Mouse (Mus musculus) neutrophil, adult 5-6 weeks (primary cell): Measurements from ENCODE around the gene Gdap1l1. TPM values are rescaled to one million over a fixed set of nuclear protein-coding genes. Genes with fewer than 3 reads are reported as not detected.
"Not testable (repeated sequence)": the region's sequence is repeated elsewhere in the genome, so short reads cannot be mapped to it uniquely, and the experiment has no call there.

Source experiments
- ATAC-seq: fragments of 151-379, 151-347 bp; 2 replicates; pipeline ENCODE4 v1.8.0; 2017; ENCODE audit warnings: mild to moderate bottlenecking, moderate TSS enrichment; ENCODE audit not compliant: insufficient number of reproducible peaks, poor library complexity, low FRiP score, severe bottlenecking; ENCODE audit errors: extremely low read depth
- total RNA-seq: library from RNA; stranded (forward); fragments of 200-1000 nt; gene quantifications from 2 replicates; pipeline ENCODE4 v1.2.3, GENCODE M21; 2017

The Gdap1l1 gene
- total RNA-seq, 1 experiment from 2014 or later: not detected

DNA sequence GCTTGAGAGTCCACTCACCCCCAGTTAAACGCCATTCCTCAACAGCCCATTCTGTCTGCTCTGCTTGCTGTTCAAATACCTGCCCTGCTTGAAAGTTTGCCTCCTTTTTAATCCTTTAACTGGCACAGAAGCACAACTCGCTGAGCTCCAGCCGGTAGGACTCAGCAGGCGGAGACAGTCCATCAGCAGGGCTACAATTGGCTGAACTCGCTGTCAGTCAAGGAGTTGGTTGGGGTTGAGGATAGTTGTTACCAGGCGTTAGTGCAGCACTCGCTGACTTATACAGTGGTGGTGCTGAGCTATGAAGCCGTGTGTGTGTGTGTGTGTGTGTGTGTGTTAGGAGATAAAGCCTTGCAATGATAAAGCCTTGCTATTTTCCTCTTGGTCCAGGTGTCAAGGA, 22.3 kb downstream of the Gdap1l1 start:
- ATAC-seq: no peak

DNA sequence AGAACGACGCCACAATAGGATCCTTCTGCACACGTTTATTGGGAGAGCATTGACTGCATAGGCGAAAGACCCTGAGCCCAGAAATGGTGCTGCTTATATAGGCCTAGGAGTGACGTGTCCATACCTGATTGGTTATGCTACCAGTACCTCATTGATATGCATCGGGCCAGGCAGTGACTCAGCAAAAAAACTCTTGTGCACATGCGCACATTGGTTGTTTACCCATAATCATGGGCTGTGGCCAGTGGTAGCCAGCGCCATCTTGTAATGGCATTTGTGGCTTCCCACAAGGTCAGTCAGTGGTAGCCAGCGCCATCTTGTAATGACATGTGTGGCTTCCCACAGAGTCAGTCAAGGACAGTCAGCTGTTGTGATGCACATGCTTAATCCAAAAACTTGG, 23.0 kb downstream of the Gdap1l1 start:
- not testable (repeated sequence) for ATAC-seq

DNA sequence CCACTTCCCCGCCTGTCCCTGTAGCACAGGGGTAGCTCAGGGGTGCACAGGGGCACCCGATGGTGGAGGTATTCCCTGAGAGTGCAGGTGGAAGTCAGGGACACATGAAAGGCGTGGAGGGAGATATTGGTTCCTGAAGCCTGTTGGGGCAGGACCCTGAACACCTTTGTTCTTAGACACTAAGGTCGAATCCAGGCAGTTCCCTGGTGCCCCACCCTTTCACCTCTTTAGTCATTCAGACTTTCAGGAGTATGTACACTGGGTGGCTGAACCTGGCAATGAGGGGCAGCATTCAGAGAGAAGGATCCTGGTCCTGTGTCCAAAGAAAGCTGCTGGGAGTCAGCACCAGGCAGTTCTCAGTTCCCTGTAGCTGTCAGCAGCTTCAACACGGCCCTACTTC, 24.1 kb downstream of the Gdap1l1 start:
- ATAC-seq: no peak

DNA sequence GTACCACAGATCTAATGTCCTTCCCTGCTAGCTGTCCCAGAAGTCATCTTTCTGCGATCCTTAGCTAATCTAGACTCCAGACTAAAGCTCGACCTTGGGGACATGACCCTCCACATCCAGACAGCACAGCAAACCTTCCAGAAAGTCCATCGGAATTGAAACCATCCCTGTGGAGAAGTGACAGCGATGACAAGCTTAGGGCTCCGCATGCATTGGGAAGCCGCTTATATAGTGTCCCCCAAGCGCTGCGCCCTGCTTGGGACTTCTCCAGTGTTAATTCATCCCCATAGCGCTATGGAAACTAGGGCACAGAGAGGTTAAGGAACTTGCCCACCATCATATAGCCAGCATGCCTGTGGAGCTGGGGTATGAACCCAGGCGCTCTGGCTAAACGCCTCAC, 24.5 kb downstream of the Gdap1l1 start:
- ATAC-seq: no peak

DNA sequence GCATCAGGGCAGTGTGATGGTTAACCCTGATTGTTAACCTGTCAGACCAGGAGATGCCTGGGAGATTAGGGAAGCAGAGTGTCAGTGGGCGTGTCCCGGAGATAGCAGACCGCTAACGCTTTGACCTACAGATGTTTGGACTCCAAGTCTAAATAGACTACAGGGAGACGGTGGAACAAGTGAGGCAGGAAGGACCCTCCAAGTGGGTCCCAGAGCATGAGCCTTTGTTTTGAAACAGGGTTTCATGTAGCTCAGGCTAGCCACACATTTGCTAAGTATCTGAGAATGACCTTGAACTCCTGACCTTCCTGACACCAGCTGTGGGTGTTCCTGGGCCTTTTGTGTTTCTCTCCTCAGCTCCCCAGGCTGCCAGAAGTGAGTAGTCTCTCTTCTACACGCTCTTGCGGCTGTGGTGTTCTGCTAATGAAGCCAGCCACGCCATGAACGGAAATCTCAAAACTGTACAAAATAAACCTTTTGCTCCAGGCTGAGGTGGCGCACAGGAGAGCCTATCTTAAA, 25.0 kb downstream of the Gdap1l1 start:
- no peak for ATAC-seq

DNA sequence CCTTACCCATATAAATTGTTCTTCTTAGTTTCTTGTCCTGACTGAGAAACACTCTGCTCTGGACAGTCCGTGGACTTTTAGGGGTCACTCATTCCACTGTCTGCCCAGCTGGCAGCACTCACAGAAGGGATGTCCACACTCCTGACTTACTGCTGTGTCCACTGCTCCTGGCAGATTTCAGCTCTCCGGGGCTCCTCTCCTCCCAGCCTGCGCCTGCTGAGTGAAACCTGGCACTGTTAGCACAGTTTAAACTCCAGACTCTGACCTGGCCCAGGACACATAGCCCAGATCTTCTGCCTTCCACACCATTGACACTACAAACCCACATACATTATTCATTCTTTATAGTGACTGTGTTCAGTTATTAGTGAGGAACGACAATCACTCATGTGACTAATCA, 25.7 kb downstream of the Gdap1l1 start:
- ATAC-seq: no peak

DNA sequence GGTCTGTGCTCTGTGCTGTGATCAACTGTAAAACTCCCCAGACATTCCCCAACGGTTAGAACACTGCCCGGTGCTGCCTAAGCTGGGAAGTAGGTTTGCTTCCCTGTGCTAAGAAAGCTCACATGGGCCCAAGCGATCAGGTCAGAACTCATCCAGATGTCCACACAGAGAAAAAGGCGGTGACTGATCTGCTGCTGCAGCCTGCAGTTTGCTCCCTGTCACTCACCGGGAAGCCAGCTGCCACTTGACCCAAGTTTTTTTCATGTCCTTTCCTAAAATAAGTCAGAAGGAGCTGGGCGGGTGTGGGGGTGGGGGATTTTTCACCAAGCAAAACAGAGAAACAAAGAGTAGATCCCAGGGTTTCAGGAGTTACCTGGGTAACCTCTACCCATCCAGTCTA, 26.3 kb downstream of the Gdap1l1 start:
- ATAC-seq: no peak

DNA sequence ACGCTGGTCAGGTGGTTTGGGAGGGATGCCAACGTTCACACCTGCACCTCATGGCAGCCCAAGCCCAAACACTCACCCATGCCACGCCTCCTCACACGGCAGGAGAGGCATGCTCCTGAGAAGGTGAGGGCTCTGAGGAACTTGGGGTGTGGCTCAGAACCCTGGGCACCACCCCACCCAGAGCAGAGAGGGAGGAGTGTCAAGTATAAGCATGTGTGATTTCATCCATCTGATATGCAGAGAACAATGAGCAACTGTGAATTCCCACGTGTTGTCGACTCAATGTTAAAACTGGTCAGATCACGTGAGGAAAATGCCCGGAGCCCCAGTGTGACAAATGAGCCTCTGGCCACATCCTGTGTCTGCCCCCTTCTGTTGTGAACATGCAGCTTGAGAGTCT, 28.5 kb downstream of the Gdap1l1 start:
- ATAC-seq: no peak

DNA sequence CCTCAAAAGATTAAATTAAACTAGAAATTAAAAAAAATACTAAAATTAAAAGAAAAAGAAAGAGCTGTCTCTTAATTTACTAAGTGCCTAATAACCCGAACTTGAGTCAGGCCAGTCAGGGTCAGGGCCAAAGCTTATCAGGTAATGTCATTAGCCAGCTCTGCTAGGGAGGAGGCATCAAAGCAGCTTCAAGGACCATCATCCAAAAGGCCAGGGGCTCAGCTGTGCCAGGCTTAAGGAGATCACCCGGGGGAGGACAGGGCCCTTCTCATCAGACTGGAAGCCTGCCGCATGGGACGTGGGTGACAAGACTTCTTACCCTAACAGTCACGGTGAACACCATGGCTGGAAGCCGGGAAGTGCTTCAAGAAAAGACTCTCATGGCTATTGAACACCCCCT, 29.3 kb downstream of the Gdap1l1 start:
- ATAC-seq: no peak

DNA sequence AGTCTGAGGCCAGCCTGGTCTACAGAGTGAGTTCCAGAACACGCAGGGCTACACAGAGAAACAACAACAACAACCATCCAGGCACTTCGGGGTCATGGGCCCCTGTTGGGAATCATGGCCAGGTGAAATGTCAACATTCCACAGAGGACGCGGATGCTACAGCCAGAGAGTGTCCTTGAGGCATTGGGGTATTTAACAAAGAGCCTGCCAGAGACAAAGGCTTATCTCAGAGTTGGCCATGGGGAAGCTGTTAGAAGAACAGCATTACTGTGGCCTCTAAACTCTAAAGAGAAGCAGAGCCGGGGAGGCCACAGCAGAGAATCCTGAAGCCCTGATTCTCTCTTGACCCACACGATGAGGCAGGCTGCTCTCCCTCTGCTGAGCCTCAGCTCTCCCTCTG, 30.6 kb downstream of the Gdap1l1 start:
- ATAC-seq: no peak

DNA sequence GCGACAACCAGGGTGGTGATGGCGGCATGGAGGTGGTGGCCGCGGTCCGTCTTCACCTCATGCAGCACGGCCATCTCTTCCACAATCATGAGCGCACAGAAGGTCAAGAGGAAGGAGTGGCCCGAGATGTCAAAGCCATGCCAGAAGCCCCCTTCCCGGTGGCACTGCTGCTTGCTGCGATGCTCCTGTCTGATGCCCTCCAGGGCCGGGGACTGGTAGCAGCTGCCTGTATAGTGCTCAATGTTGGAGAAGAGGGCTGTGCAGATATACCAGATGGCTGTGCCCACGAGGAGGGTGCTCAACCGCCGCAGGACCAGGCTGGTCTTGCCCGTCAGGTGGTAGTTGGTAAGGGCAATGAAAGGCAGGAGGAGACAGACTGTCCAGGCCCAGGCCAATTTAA, 31.4 kb downstream of the Gdap1l1 start:
- no peak for ATAC-seq

DNA sequence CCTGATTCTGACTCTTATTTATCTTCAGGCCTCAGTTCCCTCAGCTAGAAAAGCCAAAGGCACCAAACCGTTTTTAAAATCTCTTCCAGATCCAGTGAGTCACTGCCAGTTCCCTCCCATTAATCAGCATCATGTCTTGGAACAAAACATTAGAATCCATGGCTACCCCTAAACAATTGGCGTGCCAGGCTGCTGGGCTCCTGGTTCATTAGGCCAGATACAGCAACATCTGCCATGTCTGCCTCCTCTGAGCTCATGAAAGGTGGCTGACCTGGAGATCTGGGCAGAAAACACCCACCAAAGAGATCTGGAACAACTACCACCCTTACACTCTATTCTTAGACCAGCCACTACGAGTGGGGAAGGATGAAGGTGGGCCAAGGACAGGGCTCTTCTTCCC, 32.9 kb downstream of the Gdap1l1 start:
- ATAC-seq: no peak

DNA sequence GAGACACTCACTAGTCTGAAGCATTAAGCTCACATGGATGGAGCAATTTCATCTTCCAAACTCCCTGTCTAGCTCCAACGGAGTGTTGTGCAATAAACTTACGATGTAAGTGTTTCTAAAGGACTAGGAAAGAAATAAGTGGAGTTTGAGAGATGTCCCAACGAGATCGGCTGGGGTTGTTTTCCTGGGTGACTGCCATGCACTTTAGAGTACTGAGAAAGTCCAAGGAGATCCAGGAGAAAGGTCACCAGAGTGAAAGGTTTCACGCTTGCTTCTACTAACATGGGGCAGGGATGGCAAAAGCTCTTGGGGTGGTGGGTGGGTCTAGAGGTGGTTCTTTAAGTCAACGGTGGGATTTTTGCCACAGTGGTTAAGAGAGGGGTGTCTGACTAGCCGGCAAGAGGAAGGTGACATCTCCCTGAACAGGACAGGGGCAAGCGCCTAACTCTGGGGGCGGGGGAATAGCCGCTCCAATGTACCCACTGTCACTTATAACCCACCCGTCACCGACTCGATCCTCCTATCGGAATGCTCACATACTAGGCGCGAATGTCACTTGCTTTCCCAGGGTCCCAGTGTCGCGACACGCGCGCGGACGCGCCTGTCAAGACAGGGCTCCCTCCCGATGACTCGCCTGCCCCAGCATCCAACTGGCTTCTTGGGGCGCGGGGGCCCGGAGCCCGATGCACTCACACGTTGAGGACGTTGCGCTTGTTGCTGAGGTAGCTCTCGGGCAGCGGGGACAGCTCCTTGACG, 33.6 kb downstream of the Gdap1l1 start:
- ATAC-seq: no peak; the same call in 1 of the 2 replicates

DNA sequence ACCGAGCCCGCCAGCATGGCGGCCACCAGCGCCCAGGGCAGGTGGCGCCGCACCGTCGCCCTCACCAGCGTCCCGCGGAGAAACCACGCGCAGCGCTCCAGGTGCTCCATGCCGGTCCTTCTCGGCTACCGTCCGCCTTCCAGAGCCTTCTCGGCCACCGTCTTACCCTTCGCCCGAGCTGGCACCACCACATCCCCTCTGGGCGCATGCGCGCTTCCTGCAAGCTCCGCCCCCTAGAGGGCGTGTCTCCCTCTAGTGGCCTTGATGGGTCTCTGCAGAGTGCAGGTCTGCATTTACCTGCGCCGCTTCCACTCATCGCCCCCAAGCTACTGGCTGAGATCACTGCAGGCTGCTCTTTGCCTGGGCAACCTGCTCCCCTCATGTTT, 34.2 kb downstream of the Gdap1l1 start, which contains the start of gene Fitm2:
Gene Fitm2, minus strand, starts transcription at position 164 of the 386 bp plus-strand sequence.
- peak; percentile 95 for ATAC-seq

DNA sequence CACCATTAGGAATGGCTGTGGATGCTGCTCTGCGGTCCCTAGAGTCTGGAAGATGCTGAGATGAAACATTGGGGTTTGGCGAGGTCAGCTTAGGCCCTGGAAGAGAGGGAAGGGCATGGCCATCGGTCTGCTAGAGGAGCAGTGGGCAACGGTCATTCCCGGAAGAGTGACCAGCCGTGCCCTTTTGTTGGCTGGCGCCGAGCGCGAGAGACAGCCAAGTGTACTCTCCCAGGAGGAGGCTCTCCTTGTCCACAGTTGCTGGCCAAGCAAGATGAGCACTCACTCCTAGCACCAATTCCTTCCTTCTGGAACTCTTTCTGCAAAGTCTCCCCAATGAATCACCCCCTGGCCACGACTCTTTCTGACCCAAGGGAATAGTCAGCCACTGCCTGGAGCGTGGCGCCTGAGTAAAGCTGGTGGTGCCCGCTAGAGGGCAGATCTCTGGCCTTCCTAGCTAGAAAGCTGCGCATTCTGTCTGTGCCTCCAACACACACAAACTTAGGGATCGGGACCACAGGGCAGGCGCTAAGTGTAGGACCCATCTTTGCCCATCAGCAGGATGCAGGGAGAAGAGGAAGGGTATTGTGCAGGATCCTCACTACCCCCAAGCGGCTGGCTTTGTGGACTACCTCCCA, 42.0 kb downstream of the Gdap1l1 start:
- no peak for ATAC-seq

DNA sequence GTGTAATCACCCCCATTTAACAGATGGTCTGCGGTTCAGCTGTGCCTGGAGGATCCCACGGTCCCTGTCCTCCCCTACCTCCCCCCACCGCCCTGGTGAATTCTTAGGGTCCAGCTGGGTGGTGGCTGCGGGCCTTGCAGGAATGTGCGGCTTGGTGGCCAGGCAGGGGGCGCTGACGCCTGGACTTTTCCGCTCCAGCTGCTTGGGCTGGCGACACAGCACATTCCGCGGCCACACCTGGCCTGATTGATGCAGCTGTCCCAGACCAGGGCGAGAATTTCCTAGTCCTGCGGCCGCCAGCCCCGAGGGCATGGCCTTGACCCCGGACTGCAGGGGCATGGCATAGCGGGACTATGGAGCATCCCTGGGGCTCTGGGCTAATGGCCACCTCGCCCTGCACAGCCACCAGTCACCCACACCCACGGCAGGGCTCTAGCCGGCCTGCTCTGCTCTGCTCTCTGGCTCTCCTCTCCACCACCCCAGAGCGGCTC, 43.3 kb downstream of the Gdap1l1 start:
- no peak for ATAC-seq

DNA sequence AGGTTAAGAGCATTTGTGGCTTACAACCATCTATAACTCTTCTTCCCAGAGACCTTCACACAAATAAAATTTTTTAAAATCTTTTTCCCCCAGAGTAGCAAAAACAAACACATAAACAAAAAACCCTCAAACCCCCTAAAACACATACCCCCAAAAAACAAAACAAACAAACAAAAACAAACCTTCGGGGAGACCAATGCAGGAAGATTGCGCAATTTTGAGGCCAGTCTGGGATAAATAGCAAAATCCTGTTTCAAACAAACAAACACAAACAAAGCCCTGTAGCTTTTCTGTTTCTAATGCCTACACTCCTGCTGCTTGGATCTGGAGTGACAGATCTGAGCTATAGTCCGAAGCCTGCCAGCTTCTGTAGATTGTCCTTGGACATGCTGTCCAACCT, 49.1 kb downstream of the Gdap1l1 start:
- no peak for ATAC-seq

DNA sequence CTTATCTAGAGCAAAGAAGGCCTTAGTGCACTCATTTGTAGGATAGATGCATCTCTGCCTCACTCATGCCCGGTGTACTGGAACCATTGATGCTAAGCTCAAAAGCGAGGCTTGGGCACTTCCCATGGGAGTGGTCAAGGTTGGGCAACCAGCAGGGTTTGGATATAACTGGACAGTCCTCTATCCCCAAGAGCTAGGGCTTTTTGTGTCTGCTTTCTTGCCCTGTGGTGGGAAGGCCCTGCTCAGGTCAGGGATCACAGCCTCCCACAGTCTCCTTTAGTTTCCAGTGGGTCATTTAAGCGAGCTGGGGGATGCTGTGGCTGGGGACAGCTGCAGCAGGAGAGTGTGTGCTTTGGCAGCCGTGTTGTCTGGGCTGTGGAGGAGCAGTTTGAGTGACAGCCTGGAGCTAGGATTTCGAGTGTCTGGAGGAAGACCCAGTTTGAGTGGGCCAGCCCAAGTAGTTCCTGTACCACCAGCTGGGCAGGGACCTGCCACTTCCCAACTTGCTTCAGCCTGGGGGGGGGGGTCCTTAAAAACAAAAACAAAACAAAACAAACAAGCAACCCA, 51.5 kb downstream of the Gdap1l1 start:
- no peak for ATAC-seq

DNA sequence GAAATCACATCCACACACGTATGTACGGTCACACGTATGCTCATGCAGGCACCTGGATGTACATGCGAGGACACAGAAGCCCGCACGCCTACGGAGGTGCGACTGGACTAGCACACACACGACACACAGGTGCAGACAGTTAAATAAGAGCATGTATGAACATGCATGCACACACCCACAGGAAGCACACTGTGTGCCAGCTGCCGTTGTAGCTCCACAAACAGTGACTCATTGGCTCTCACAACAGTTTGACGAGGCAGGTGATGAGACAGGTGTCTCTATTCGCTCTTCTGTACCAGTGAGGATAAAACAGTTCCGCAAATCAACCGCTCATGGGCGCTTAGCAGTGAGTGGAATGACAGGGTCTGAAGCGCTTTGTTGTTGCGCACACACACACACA, 52.4 kb downstream of the Gdap1l1 start:
- no peak for ATAC-seq

DNA sequence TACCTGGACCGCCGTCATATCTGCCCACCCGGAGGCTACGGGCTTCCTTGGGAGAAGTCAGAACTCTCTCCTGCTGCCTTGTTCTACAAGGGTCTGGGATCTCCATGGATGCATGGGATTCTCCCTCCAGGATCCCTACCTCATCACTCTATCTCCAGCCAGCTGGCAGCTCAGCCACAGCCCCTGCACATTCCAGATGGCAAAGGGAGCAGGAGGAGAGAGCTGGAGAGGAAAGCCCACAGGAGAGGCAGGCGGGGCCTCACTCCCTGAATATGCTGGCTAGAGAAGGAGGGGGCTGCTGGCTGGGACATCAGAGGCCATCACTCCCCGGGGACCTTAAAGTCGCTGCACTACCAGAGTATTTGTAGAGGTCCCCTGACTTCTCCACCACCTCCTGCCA, 53.1 kb downstream of the Gdap1l1 start:
- no peak for ATAC-seq
